Mouse (Mus musculus) stomach, embryonic 14.5 days (tissue): ENCODE data around the gene Gm19426. TPM values are rescaled to one million over a fixed set of nuclear protein-coding genes. Genes with fewer than 3 reads are reported as not detected.

Experiments used
- ATAC-seq: fragments of 200-750 bp; cut with Nextera tagmentation; 2 replicates; pipeline ENCODE4 v1.8.0; 2017; ENCODE audit warnings: low read depth, moderate TSS enrichment; ENCODE audit not compliant: insufficient number of reproducible peaks, insufficient read depth, low FRiP score
- H3K27ac ChIP-seq: fragments of 300-500 bp; sonication (generic); 2 replicates; pipeline ENCODE4 v1.5.1; 2014; ENCODE audit warnings: mild to moderate bottlenecking, low read length, moderate library complexity, mixed read lengths
- H3K27me3 ChIP-seq: fragments of 300-500 bp; sonication (generic); 2 replicates; pipeline ENCODE4 v1.6.1; 2014; ENCODE audit warnings: low read length, control low read depth, mixed read lengths; ENCODE audit not compliant: control insufficient read depth, insufficient read depth
- H3K36me3 ChIP-seq: fragments of 300-500 bp; sonication (generic); 2 replicates; pipeline ENCODE4 v1.6.1; 2014; ENCODE audit warnings: mild to moderate bottlenecking, control low read depth, low read length, moderate library complexity, mixed read lengths; ENCODE audit not compliant: control insufficient read depth, insufficient read depth
- H3K4me1 ChIP-seq: fragments of 300-500 bp; sonication (generic); 2 replicates; pipeline ENCODE4 v1.6.1; 2014; ENCODE audit warnings: low read length, control low read depth, mixed read lengths; ENCODE audit not compliant: control insufficient read depth, insufficient read depth
- H3K4me2 ChIP-seq: fragments of 300-500 bp; sonication (generic); replicated peaks from 2 replicates; pipeline ENCODE4 v1.6.1; 2014; ENCODE audit warnings: low read depth, low read length, control low read depth
- H3K4me3 ChIP-seq: fragments of 300-500 bp; sonication (generic); 2 replicates; pipeline ENCODE4 v1.5.1; 2014; ENCODE audit warnings: low read depth, low read length, control low read depth
- H3K9ac ChIP-seq: fragments of 300-500 bp; sonication (generic); replicated peaks from 2 replicates; pipeline ENCODE4 v1.6.1; 2014; ENCODE audit warnings: low read depth, mild to moderate bottlenecking, control low read depth, low read length, moderate library complexity, mixed read lengths
- H3K9me3 ChIP-seq: fragments of 300-500 bp; sonication (generic); 2 replicates; pipeline ENCODE4 v1.6.1; 2016; ENCODE audit warnings: low read depth, low read length, control low read depth; ENCODE audit not compliant: control insufficient read depth
- WGBS: fragments of 180-500 bp; shearing (Covaris S2); extraction: QIAGEN DNeasy Blood & Tissue Kit; methylation state at CpG from one replicate; pipeline ENCODE4 v1.1.7; 2014; 5-methylcytosine and 5-hydroxymethylcytosine counted together
- polyA plus RNA-seq: library from polyadenylated mRNA; unstranded; fragments of >200 nt; fragmentation: Nextera tagmentation; extraction: Ambion mirVana; gene quantifications from 2 replicates; pipeline ENCODE4 v1.2.1, GENCODE M21; 2014

Gene Gm19426
- polyA plus RNA-seq, 1 experiment from 2014 or later, result 5.9 TPM

DNA sequence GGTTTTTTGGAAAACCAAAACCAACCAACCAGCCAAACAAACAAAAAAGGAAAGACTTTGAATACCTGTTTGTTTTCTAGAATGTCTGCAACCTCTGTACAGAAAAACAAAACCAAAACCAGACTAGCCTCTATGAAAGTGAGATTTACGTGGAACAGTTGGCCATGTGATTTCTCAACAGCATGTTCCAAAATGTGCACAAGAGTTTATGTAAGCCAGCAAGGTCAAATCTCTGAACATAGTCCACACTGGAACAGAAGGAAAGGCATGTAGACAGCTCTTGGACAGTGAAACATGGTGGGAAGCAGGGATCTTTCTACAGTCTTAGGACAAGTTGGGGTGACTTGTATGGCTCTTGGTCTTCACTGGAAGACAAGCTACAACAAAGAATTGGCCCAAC lies 18.4 kb upstream of the Gm19426 start:
- Histone ChIP-seq H3K4me3 (no peak overlapping the region), H3K27ac (no peak overlapping the region), H3K36me3 (no peaks in the 10 kb centered on the region), H3K4me2 (no peak overlapping the region), H3K27me3 (no peaks in the 10 kb centered on the region), H3K9ac (no peak overlapping the region), H3K9me3 (no peaks in the 10 kb centered on the region), H3K4me1 (no peaks in the 10 kb centered on the region)
- ATAC-seq, result no peak
- 73% methylated on average over 1 of the region's 1 CpGs for WGBS

DNA sequence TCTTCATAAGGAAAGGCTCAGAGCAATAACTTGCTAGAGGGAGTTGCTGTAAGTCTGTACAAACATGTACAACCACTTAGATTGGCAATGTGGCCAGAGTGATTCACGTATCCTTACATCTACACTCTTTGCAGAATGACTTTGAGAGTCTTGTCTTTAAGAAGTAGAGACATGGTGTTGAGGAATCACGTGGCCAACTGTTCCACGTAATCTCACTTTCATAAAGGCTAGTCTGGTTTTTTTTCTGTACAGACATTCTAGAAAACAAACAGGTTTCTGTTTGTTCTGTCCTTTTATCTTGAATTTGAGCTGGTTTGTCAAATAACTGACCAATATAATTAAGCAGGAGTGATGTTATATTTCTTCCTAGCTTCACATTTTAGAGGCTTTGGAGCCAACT lies 17.9 kb upstream of the Gm19426 start:
- Histone ChIP-seq H3K36me3 (no peaks in the 10 kb centered on the region), H3K4me3 (no peak overlapping the region), H3K9ac (no peak overlapping the region), H3K4me1 (no peaks in the 10 kb centered on the region), H3K4me2 (no peak overlapping the region), H3K9me3 (no peaks in the 10 kb centered on the region), H3K27me3 (no peaks in the 10 kb centered on the region), H3K27ac (no peak overlapping the region)
- ATAC-seq, result no peak
- WGBS, result 74% methylated on average over 3 of the region's 3 CpGs

DNA sequence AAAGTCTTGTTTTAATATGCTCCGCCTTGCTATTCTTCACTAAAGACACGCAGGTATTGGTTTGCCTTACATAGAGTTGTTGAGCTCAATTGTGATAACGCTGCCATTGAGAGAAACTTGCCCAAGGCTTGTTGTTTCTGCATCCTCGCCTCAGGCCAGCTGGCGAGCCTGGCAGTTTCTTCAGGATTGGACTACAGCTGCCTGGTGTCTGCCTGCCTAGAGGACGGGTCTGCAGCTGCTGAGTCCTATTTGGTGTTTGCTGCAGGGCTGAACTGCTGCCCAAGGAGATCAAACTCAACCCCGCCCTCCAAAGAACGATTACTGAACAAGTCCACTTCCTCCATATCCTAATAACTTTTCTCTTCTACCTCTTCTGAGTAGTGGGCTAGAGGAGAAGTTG lies 17.3 kb upstream of the Gm19426 start:
- no peak overlapping the region for H3K4me3 ChIP-seq
- no peak overlapping the region for H3K4me2 ChIP-seq
- H3K36me3 ChIP-seq, result no peaks in the 10 kb centered on the region
- no peak for ATAC-seq
- no peaks in the 10 kb centered on the region for H3K27me3 ChIP-seq
- no peaks in the 10 kb centered on the region for H3K9me3 ChIP-seq
- no peak overlapping the region for H3K27ac ChIP-seq
- H3K9ac ChIP-seq, result no peak overlapping the region
- WGBS, result 67% methylated on average over 8 of the region's 8 CpGs
- no peaks in the 10 kb centered on the region for H3K4me1 ChIP-seq

GRCm38 (mm10) chr2:84758542-84759127 lies 15.2 kb upstream of the Gm19426 start:
- Histone ChIP-seq H3K9ac (no peak overlapping the region), H3K9me3 (no peaks in the 10 kb centered on the region), H3K4me3 (no peak overlapping the region), H3K36me3 (no peaks in the 10 kb centered on the region), H3K4me1 (no peaks in the 10 kb centered on the region), H3K27me3 (no peaks in the 10 kb centered on the region), H3K4me2 (no peak overlapping the region), H3K27ac (no peak overlapping the region)
- 0% methylated on average over 2 of the region's 2 CpGs for WGBS
- no peak for ATAC-seq

- Histone ChIP-seq H3K9me3 (no peaks in the 10 kb centered on the region), H3K27me3 (no peaks in the 10 kb centered on the region), H3K4me2 (no peak overlapping the region), H3K9ac (no peak overlapping the region), H3K36me3 (no peaks in the 10 kb centered on the region), H3K4me3 (no peak overlapping the region), H3K4me1 (no peaks in the 10 kb centered on the region), H3K27ac (no peak overlapping the region)
- WGBS, result 57% methylated on average over 7 of the region's 7 CpGs
- no peak for ATAC-seq
Observed at GRCm38 (mm10) chr2:84757026-84757682, 13.7 kb upstream of the Gm19426 start.

DNA sequence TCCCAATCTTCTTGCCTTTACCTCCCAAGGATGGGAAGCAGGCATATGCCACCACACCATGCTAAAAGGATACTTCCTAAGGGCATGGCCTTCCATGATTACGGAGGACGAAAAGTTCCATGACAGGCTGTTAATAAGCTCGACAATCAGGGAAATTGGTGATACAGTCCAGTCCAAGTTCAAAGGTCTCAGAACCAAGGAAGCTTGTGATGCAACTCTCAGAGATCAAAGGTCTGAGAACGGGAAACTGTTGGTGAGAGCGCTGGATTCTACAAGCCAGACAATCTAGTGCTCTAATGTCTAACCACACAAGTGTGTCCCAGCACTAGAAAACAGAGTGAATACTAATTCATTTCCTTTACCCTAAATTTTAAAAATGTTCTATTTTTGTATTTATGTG lies 12.8 kb upstream of the Gm19426 start:
- H3K27me3 ChIP-seq, result no peaks in the 10 kb centered on the region
- no peak overlapping the region for H3K9ac ChIP-seq
- H3K9me3 ChIP-seq, result no peaks in the 10 kb centered on the region
- no peaks in the 10 kb centered on the region for H3K4me1 ChIP-seq
- no peak overlapping the region for H3K4me3 ChIP-seq
- H3K36me3 ChIP-seq, result no peaks in the 10 kb centered on the region
- H3K4me2 ChIP-seq, result no peak overlapping the region
- ATAC-seq, result no peak
- H3K27ac ChIP-seq, result no peak overlapping the region
- WGBS, result 79% methylated on average over 5 of the region's 5 CpGs

- Histone ChIP-seq H3K9me3 (no peaks in the 10 kb centered on the region), H3K4me3 (no peak overlapping the region), H3K36me3 (no peaks in the 10 kb centered on the region), H3K27ac (no peak overlapping the region), H3K4me1 (no peaks in the 10 kb centered on the region), H3K4me2 (no peak overlapping the region), H3K27me3 (no peaks in the 10 kb centered on the region), H3K9ac (no peak overlapping the region)
- 0 out of 2 replicates have a peak, but pooled peaks have one; percentile 18 for ATAC-seq
- 45% methylated on average over 6 of the region's 6 CpGs for WGBS
Observed at GRCm38 (mm10) chr2:84750115-84750514, 6.7 kb upstream of the Gm19426 start.

GRCm38 (mm10) chr2:84744126-84744525 lies 671 bp upstream of the Gm19426 start:
- ATAC-seq, result peak; percentile 26
- WGBS, result 0% methylated on average over 10 of the region's 10 CpGs
- peaks cover 29% of the 10 kb centered on the region; the same call in 1 of the 2 replicates for H3K4me1 ChIP-seq
- no peaks in the 10 kb centered on the region for H3K27me3 ChIP-seq
- peaks cover 10% of the 10 kb centered on the region; the same call in 1 of the 2 replicates for H3K36me3 ChIP-seq
- H3K4me3 ChIP-seq, result peak overlapping the region; percentile 92
- peak overlapping the region; percentile 100 for H3K27ac ChIP-seq
- H3K4me2 ChIP-seq, result peak overlapping the region; percentile 77
- H3K9ac ChIP-seq, result peak overlapping the region; percentile 98
- H3K9me3 ChIP-seq, result no peaks in the 10 kb centered on the region
